Mouse (Mus musculus): ENCODE data around the gene Rad51d. TPM values are rescaled to one million over a fixed set of nuclear protein-coding genes. Genes with fewer than 3 reads are reported as not detected.

The Rad51d gene
- polyA plus RNA-seq, 1 experiment from 2014 or later = 11.7 TPM

DNA sequence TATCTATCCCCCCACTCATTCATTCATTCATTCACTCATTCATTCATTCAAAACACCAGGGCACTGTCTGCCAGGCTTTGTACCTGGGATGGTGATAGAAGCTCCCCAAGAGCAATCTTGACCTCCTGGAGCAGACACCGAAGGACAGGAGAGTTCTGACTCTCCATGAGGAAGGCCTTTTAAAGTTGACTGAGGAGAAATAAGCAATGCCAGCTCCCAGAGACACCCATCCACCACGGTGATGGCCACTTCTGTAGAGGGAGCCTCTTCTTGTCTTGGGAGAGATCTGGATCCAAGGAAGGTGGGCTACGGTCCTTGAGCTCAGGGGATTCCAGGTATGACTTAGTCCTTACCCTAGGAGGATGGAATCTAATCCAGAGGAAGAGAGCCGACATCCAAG is 19.8 kb upstream of the Rad51d start, which contains the start of gene Unc45b:
Unc45b (plus strand) TSS at position 301 of the 400 bp plus-strand sequence.
- no peak for TF ChIP-seq CTCF (IDR thresholded peaks at IDR 0.05; ENCODE audit: low read depth)
- no peak for ATAC-seq (replicated peaks; ENCODE audit: low FRiP score, low read depth)

GRCm38 (mm10) chr11:82908608-82908989 is 18.2 kb upstream of the Rad51d start:
- WGBS = 52% methylated on average over 10 of the region's 10 CpGs
- DNase-seq (ENCODE audit: low spot score) (no peak), ATAC-seq (replicated peaks; ENCODE audit: low FRiP score, low read depth) (no peak)
- TF ChIP-seq CTCF (IDR thresholded peaks at IDR 0.05; ENCODE audit: low read depth) = no peak
- peaks cover 8% of the 10 kb centered on the region for H3K4me1 ChIP-seq (replicated peaks; ENCODE audit: insufficient read depth, low read length)
- H3K4me3 ChIP-seq (replicated peaks; ENCODE audit: low read depth, low read length) = no peak overlapping the region
- H3K9ac ChIP-seq (ENCODE audit: low read depth, low read length) = no peak overlapping the region
- no peaks in the 10 kb centered on the region for H3K27me3 ChIP-seq (ENCODE audit: insufficient read depth, low read length)
- peak overlapping the region; percentile 94 for H3K4me2 ChIP-seq (ENCODE audit: low read length)
- no peaks in the 10 kb centered on the region for H3K9me3 ChIP-seq (replicated peaks; ENCODE audit: low read length)
- no peak overlapping the region for H3K27ac ChIP-seq
- H3K36me3 ChIP-seq (ENCODE audit: insufficient read depth, low read length) = peaks cover 17% of the 10 kb centered on the region

More for the DNA sequence above, 19.8 kb upstream of the Rad51d start, which contains the start of gene Unc45b:
- Histone ChIP-seq H3K27me3 (ENCODE audit: insufficient read depth, low read length) (no peaks in the 10 kb centered on the region), H3K4me1 (replicated peaks; ENCODE audit: insufficient read depth, low read length) (peaks cover 8% of the 10 kb centered on the region), H3K36me3 (ENCODE audit: insufficient read depth, low read length) (peaks cover 3% of the 10 kb centered on the region; the same call in 1 of the 2 replicates), H3K9ac (ENCODE audit: low read depth, low read length) (no peak within 1 kb of the TSS), H3K4me3 (replicated peaks; ENCODE audit: low read depth, low read length) (no peak within 1 kb of the TSS), H3K27ac (no peak within 1 kb of the TSS), H3K9me3 (replicated peaks; ENCODE audit: low read length) (no peaks in the 10 kb centered on the region), H3K4me2 (ENCODE audit: low read length) (no peak within 1 kb of the TSS)
- WGBS = 80% methylated on average over 4 of the region's 4 CpGs
- no peak for DNase-seq (ENCODE audit: low spot score)

DNA sequence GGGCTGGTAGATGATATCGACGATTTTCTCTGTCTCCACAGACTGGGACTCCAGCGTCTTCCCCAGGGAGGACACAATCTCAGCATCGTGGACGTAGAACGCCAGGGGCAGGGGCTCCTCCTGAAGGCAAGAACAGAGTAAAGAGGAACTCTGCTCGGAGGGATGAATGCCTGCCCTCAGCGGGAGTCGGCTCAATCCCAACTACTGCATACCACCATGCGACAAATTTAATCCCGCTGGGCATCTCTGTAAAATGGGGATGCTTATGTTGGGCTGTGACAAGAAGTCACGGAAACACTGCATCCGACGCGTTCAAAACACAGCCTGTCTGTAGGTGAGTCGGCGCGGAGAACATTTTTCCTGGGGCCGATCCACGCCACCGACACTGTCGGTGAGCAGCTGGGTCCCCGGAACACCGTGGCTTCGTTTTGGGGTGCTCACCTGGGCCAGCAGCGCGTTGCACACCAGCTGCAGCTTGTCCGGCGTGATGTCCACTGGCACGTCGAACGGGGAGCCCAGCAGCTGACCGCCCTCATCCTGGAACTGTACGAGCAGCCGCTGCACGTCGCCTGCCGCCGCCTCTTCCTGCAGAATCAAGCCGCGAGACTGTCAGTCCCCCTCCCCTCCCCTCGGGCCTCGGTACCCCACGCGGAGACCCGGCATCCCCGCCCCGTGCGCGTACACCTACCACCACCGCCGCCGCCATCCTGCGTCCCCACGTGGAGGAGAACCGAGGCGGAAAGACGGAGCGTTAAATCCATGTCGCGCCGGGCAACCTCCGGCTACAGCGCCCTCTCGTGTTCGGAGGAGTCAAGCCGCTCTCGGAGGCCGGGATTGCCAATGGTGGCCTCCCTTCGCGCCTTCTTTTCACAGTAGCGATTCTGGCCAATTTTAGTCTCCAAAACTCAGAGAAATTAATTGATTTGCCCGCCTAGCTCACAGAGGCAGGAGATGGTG is 17.5 kb upstream of the Rad51d start, which contains the start of gene Nle1:
Nle1 (minus strand) TSS at position 761 of the 957 bp plus-strand sequence.
- Histone ChIP-seq H3K4me3 (replicated peaks; ENCODE audit: low read depth, low read length) (peak within 1 kb of the TSS; percentile 82), H3K27ac (no peak within 1 kb of the TSS), H3K4me1 (replicated peaks; ENCODE audit: insufficient read depth, low read length) (peaks cover 8% of the 10 kb centered on the region), H3K27me3 (ENCODE audit: insufficient read depth, low read length) (no peaks in the 10 kb centered on the region), H3K9ac (ENCODE audit: low read depth, low read length) (peak within 1 kb of the TSS; percentile 79), H3K4me2 (ENCODE audit: low read length) (peak within 1 kb of the TSS; percentile 94), H3K36me3 (ENCODE audit: insufficient read depth, low read length) (peaks cover 21% of the 10 kb centered on the region), H3K9me3 (replicated peaks; ENCODE audit: low read length) (no peaks in the 10 kb centered on the region)
- peak; percentile 96 for TF ChIP-seq CTCF (IDR thresholded peaks at IDR 0.05; ENCODE audit: low read depth)
- ATAC-seq (replicated peaks; ENCODE audit: low FRiP score, low read depth) (peak; percentile 59; the same call in 1 of the 2 replicates), DNase-seq (ENCODE audit: low spot score) (peak; percentile 94)
- WGBS = 1% methylated on average over 72 of the region's 73 CpGs

DNA sequence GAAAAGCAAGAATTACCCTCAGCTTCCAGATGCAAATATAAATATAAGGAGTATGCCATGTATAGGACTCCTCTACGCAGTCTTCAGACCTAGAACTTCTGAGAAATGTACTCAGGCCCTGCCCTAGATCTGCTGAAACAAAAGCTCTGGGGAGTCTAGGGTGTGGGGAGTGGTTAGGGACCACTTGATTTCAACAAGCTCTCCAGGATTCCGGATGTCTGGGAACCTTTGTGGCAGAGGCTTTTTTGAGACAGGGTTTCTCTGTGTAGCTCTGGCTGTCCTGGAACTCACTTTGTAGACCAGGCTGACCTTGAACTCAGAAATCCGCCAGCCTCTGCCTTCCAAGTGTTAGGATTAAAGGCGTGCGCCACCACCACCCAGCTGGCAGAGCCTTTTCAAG is 15.4 kb upstream of the Rad51d start:
- no peak for ATAC-seq (replicated peaks; ENCODE audit: low FRiP score, low read depth)
- Histone ChIP-seq H3K36me3 (ENCODE audit: insufficient read depth, low read length) (peaks cover 40% of the 10 kb centered on the region), H3K9ac (ENCODE audit: low read depth, low read length) (no peak overlapping the region), H3K27ac (no peak overlapping the region), H3K9me3 (replicated peaks; ENCODE audit: low read length) (no peaks in the 10 kb centered on the region), H3K4me3 (replicated peaks; ENCODE audit: low read depth, low read length) (no peak overlapping the region), H3K27me3 (ENCODE audit: insufficient read depth, low read length) (no peaks in the 10 kb centered on the region), H3K4me1 (replicated peaks; ENCODE audit: insufficient read depth, low read length) (peaks cover 8% of the 10 kb centered on the region), H3K4me2 (ENCODE audit: low read length) (no peak overlapping the region)
- WGBS = 98% methylated on average over 5 of the region's 5 CpGs
- no peak for TF ChIP-seq CTCF (IDR thresholded peaks at IDR 0.05; ENCODE audit: low read depth)
- DNase-seq (ENCODE audit: low spot score) = no peak

DNA sequence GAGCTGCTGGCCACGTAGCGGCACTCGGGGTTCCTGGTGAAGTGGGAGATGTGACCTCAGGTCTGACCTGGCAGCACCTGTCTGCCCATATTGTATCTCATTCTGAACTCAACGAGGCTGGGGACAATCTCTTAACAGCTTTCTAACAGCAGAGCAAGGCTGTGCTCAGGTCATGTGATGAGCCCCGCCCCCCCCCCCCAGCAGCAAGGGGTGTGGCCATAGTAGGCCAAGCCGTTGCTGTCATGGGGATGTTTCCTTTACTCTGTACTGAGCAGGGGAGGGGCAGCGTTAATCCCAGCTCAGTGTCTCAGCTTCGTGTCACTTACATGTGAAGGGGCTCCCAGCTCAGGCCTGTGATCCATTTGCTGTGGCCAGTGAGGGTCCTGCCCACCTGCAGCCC is 14.5 kb upstream of the Rad51d start:
- peaks cover 48% of the 10 kb centered on the region for H3K36me3 ChIP-seq (ENCODE audit: insufficient read depth, low read length)
- ATAC-seq (replicated peaks; ENCODE audit: low FRiP score, low read depth) (no peak), DNase-seq (ENCODE audit: low spot score) (no peak)
- H3K4me2 ChIP-seq (ENCODE audit: low read length) = no peak overlapping the region
- no peak overlapping the region for H3K27ac ChIP-seq
- H3K9ac ChIP-seq (ENCODE audit: low read depth, low read length) = no peak overlapping the region
- 62% methylated on average over 8 of the region's 8 CpGs for WGBS
- H3K9me3 ChIP-seq (replicated peaks; ENCODE audit: low read length) = no peaks in the 10 kb centered on the region
- H3K4me1 ChIP-seq (replicated peaks; ENCODE audit: insufficient read depth, low read length) = peaks cover 8% of the 10 kb centered on the region
- no peaks in the 10 kb centered on the region for H3K27me3 ChIP-seq (ENCODE audit: insufficient read depth, low read length)
- no peak overlapping the region for H3K4me3 ChIP-seq (replicated peaks; ENCODE audit: low read depth, low read length)
- TF ChIP-seq CTCF (IDR thresholded peaks at IDR 0.05; ENCODE audit: low read depth) = no peak

DNA sequence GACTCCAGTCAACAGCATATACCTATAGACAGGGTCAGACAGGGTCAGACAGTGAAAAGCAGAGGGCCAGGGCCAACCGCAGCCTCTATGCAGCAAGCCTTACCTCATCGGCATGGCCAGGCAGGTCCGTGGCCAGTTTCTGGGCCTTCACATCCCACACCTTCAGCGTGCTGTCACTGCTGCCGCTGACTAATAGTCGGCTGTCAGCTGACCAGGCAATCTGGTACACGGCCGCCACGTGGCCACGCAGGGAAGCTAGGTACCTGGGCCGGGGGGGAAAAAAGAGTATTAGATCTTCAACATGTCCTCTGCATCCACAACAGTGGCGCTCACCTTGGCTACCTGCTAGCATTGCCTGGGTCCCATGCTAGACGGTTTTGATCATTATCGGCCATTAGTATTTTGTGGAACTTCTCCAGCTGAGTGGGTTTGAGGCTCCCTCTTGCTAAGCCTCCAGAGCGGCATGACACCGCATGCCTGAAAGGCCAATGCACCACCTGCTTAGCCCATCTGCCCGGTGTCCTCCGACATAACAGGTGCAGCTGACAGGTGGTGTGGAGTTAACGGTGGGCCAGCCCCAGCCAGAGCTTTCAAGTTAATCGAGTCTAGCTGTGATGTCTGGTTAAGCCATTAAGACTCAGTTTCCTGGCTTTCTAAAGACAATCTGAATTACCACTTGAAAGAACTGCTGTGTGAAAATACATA is 11.3 kb upstream of the Rad51d start:
- no peaks in the 10 kb centered on the region for H3K4me1 ChIP-seq (replicated peaks; ENCODE audit: insufficient read depth, low read length)

More for the DNA sequence above, 11.3 kb upstream of the Rad51d start:
- TF ChIP-seq CTCF (IDR thresholded peaks at IDR 0.05; ENCODE audit: low read depth) = no peak
- H3K36me3 ChIP-seq (ENCODE audit: insufficient read depth, low read length) = peaks cover 48% of the 10 kb centered on the region
- H3K4me3 ChIP-seq (replicated peaks; ENCODE audit: low read depth, low read length) = no peak overlapping the region
- no peaks in the 10 kb centered on the region for H3K9me3 ChIP-seq (replicated peaks; ENCODE audit: low read length)
- H3K27me3 ChIP-seq (ENCODE audit: insufficient read depth, low read length) = no peaks in the 10 kb centered on the region
- H3K27ac ChIP-seq = no peak overlapping the region
- H3K9ac ChIP-seq (ENCODE audit: low read depth, low read length) = no peak overlapping the region
- 93% methylated on average over 20 of the region's 20 CpGs for WGBS
- no peak for ATAC-seq (replicated peaks; ENCODE audit: low FRiP score, low read depth)
- H3K4me2 ChIP-seq (ENCODE audit: low read length) = no peak overlapping the region
- DNase-seq (ENCODE audit: low spot score) = no peak
